Mouse (Mus musculus) CH12.LX (cell line): ENCODE data around the gene Qars. TPM values are rescaled to one million over a fixed set of nuclear protein-coding genes. Genes with fewer than 3 reads are reported as not detected.
A peak's percentile ranks its signal among the peaks of the same experiment; 100 is the strongest.

Experiments
- DNase-seq: peaks from one replicate; pipeline ENCODE4 v3.0.0-alpha.2; 2013; ENCODE audit errors: extremely low read depth
- H3K27ac ChIP-seq: 2 replicates; pipeline ENCODE4 v1.5.1; 2012; ENCODE audit warnings: low read depth, mild to moderate bottlenecking, control low read depth, moderate library complexity; ENCODE audit not compliant: insufficient read depth
- H3K27me3 ChIP-seq: replicated peaks from 2 replicates; pipeline ENCODE3; 2012; ENCODE audit warnings: inconsistent platforms
- H3K36me3 ChIP-seq, 2 experiments: replicated peaks in 1 of 2; 2 replicates each; pipeline versions ENCODE3 to v1.6.1; 2012; ENCODE audit warnings: inconsistent platforms in 1 of 2, low read length in 1 of 2, mild to moderate bottlenecking in 1 of 2, mixed read lengths in 1 of 2, moderate library complexity in 1 of 2; ENCODE audit not compliant: control insufficient read depth in 1 of 2, insufficient read depth in 1 of 2
- H3K4me1 ChIP-seq, 2 experiments: 2 replicates each; pipeline ENCODE4 v1.6.1; 2012; ENCODE audit warnings: inconsistent platforms in 1 of 2, moderate library complexity in 1 of 2; ENCODE audit not compliant: insufficient read depth in 2 of 2, control insufficient read depth in 1 of 2
- H3K4me2 ChIP-seq: 2 replicates; pipeline ENCODE4 v1.6.1; 2012; ENCODE audit warnings: low read depth, mild to moderate bottlenecking, control low read depth; ENCODE audit not compliant: poor library complexity, insufficient read depth, severe bottlenecking
- H3K4me3 ChIP-seq, 3 experiments: fragments of 150-350 bp in 1 of 3; sonication (generic) in 1 of 3; replicated peaks in 1 of 3; 2 replicates each; pipeline versions ENCODE3 to v1.5.1; 2011 to 2012; ENCODE audit warnings: low read depth in 2 of 3, low read length in 2 of 3, mild to moderate bottlenecking in 2 of 3, moderate library complexity in 2 of 3, control low read depth in 1 of 3, improper control_type of control experiment in 1 of 3, inconsistent platforms in 1 of 3, mixed read lengths in 1 of 3; ENCODE audit not compliant: poor library complexity in 1 of 3
- H3K79me2 ChIP-seq: replicated peaks from 2 replicates; pipeline ENCODE4 v1.6.1; 2012; ENCODE audit warnings: mild to moderate bottlenecking, moderate library complexity; ENCODE audit not compliant: control insufficient read depth, poor library complexity, insufficient read depth, severe bottlenecking; ENCODE audit errors: extremely low read depth
- H3K9ac ChIP-seq: 2 replicates; pipeline ENCODE4 v1.6.1; 2012; ENCODE audit warnings: low read depth, mild to moderate bottlenecking, control low read depth, moderate library complexity; ENCODE audit not compliant: insufficient read depth
- H3K9me3 ChIP-seq: replicated peaks from 2 replicates; pipeline ENCODE3; 2012; ENCODE audit warnings: low read length, inconsistent platforms, mixed read lengths
- CHD2 ChIP-seq: IDR thresholded peaks from 2 replicates; pipeline ENCODE4 v1.6.1; 2011; ENCODE audit warnings: low read length, improper control_type of control experiment
- CTCF ChIP-seq, 2 experiments: IDR thresholded peaks in 1 of 2; conservative IDR thresholded peaks in 1 of 2; 2 replicates each; pipeline ENCODE4 v1.5.1; 2011 to 2012; ENCODE audit warnings: low read depth in 2 of 2, low read length in 2 of 2, improper control_type of control experiment in 1 of 2, inconsistent platforms in 1 of 2, mild to moderate bottlenecking in 1 of 2, moderate library complexity in 1 of 2
- ELF1 ChIP-seq: IDR thresholded peaks from 2 replicates; pipeline ENCODE4 v1.6.1; 2014; ENCODE audit warnings: low read depth, mild to moderate bottlenecking, inconsistent platforms, low read length, improper control_type of control experiment
- EP300 ChIP-seq: IDR thresholded peaks from 2 replicates; pipeline ENCODE4 v1.6.1; 2011; ENCODE audit warnings: low read length, improper control_type of control experiment
- ETS1 ChIP-seq: conservative IDR thresholded peaks from 2 replicates; pipeline ENCODE4 v1.6.1; 2012; ENCODE audit warnings: low read depth, mild to moderate bottlenecking, inconsistent platforms, low read length, improper control_type of control experiment, moderate library complexity
- HCFC1 ChIP-seq: IDR thresholded peaks from 2 replicates; pipeline ENCODE4 v1.6.1; 2012; ENCODE audit warnings: low read depth, mild to moderate bottlenecking, inconsistent platforms, low read length, improper control_type of control experiment
- JUN ChIP-seq: IDR thresholded peaks from 2 replicates; pipeline ENCODE4 v1.6.1; 2011; ENCODE audit warnings: low read depth, mild to moderate bottlenecking, low read length, improper control_type of control experiment, moderate library complexity; ENCODE audit not compliant: insufficient read depth
- MAFK ChIP-seq: IDR thresholded peaks from 2 replicates; pipeline ENCODE4 v1.6.1; 2011; ENCODE audit warnings: low read length, improper control_type of control experiment; ENCODE audit not compliant: insufficient replicate concordance
- MAX ChIP-seq: IDR thresholded peaks from 2 replicates; pipeline ENCODE4 v1.6.1; 2011; ENCODE audit warnings: low read length, improper control_type of control experiment
- MAZ ChIP-seq: IDR thresholded peaks from 2 replicates; pipeline ENCODE4 v1.6.1; 2012; ENCODE audit warnings: low read depth, mild to moderate bottlenecking, inconsistent platforms, low read length, improper control_type of control experiment, moderate library complexity
- MEF2A ChIP-seq: IDR thresholded peaks from 2 replicates; pipeline ENCODE4 v1.6.1; 2014; ENCODE audit warnings: low read depth, mild to moderate bottlenecking, inconsistent platforms, low read length, improper control_type of control experiment, borderline replicate concordance
- MYC ChIP-seq: IDR thresholded peaks from 2 replicates; pipeline ENCODE4 v1.6.1; 2011; ENCODE audit warnings: low read depth, mild to moderate bottlenecking, improper control_type of control experiment, low read length
- NELFE ChIP-seq: IDR thresholded peaks from 2 replicates; pipeline ENCODE4 v1.6.1; 2011; ENCODE audit warnings: low read depth, low read length, improper control_type of control experiment
- NRF1 ChIP-seq: IDR thresholded peaks from 2 replicates; pipeline ENCODE4 v1.6.1; 2014; ENCODE audit warnings: low read depth, mild to moderate bottlenecking, inconsistent platforms, low read length, improper control_type of control experiment, moderate library complexity
- PAX5 ChIP-seq: IDR thresholded peaks from 2 replicates; pipeline ENCODE4 v1.6.1; 2012; ENCODE audit warnings: low read length, inconsistent platforms, mixed read lengths
- POLR2A ChIP-seq: IDR thresholded peaks from 2 replicates; pipeline ENCODE4 v1.6.1; 2011; ENCODE audit warnings: low read depth, mild to moderate bottlenecking, improper control_type of control experiment, low read length
- POLR2AphosphoS2 ChIP-seq: IDR thresholded peaks from 2 replicates; pipeline ENCODE4 v1.6.1; 2011; ENCODE audit warnings: low read depth, low read length, improper control_type of control experiment
- RAD21 ChIP-seq: IDR thresholded peaks from 2 replicates; pipeline ENCODE4 v1.6.1; 2011; ENCODE audit warnings: low read depth, mild to moderate bottlenecking, low read length, improper control_type of control experiment, moderate library complexity
- RCOR1 ChIP-seq: conservative IDR thresholded peaks from 2 replicates; pipeline ENCODE4 v1.6.1; 2012; ENCODE audit warnings: low read depth, mild to moderate bottlenecking, inconsistent platforms, low read length, improper control_type of control experiment
- SIN3A ChIP-seq: IDR thresholded peaks from 2 replicates; pipeline ENCODE4 v1.6.1; 2012; ENCODE audit warnings: low read length, improper control_type of control experiment, inconsistent platforms
- TBP ChIP-seq: conservative IDR thresholded peaks from 2 replicates; pipeline ENCODE4 v1.6.1; 2011; ENCODE audit warnings: low read depth, low read length, improper control_type of control experiment
- UBTF ChIP-seq: IDR thresholded peaks from 2 replicates; pipeline ENCODE4 v1.6.1; 2012; ENCODE audit warnings: low read depth, mild to moderate bottlenecking, inconsistent platforms, low read length, improper control_type of control experiment, moderate library complexity
- USF2 ChIP-seq: conservative IDR thresholded peaks from 2 replicates; pipeline ENCODE4 v1.6.1; 2011; ENCODE audit warnings: low read depth, low read length, improper control_type of control experiment
- ZKSCAN1 ChIP-seq: IDR thresholded peaks from 2 replicates; pipeline ENCODE4 v1.6.1; 2012; ENCODE audit warnings: low read depth, inconsistent platforms, low read length, improper control_type of control experiment, borderline replicate concordance
- ZMIZ1 ChIP-seq: IDR thresholded peaks from 2 replicates; pipeline ENCODE4 v1.6.1; 2012; ENCODE audit warnings: low read depth, mild to moderate bottlenecking, inconsistent platforms, low read length, improper control_type of control experiment
- dilution Hi-C: fragments of 300-500 bp; cut with MboI; formaldehyde crosslinking; loops from 2 replicates; pipeline ENCODE4 v1.14.3; 2020; ENCODE audit warnings: low sequenced_read_pairs; ENCODE audit not compliant: extremely low pct_unique_long_range_greater_than_20kb, extremely low pct_ligation_motif_present
- in situ Hi-C: fragments of 300-500 bp; cut with MboI; formaldehyde crosslinking; loops from 3 replicates; pipeline ENCODE4 v1.14.3; 2019; ENCODE audit warnings: low sequenced_read_pairs, low pct_ligation_motif_present, low pct_unique_long_range_greater_than_20kb, mixed read lengths
- polyA plus RNA-seq: library from polyadenylated mRNA; unstranded; fragments of >175 nt; gene quantifications from 2 replicates; pipeline ENCODE4 v1.2.1, GENCODE M21; 2012; ENCODE audit warnings: low read depth; ENCODE audit not compliant: insufficient read length
- total RNA-seq, 2 experiments: library from RNA; depleted of rRNA; stranded (reverse); fragments of 300-350 nt in 1 of 2; fragments of >200 nt in 1 of 2; gene quantifications; 2 replicates each; pipeline ENCODE4 v1.2.3; 2012 to 2014

Gene Qars
- total and polyA plus RNA-seq, 3 experiments: 229 to 322 (median 293) TPM

GRCm38 (mm10) chr9:108546875-108547274, 39.4 kb downstream of the Qars start:
- TF ChIP-seq PAX5: no peak
- TF ChIP-seq MEF2A: no peak
- TF ChIP-seq, all 38 proteins: peak for 0
- no peaks in the 10 kb centered on the region for H3K4me1 ChIP-seq
- no peaks in the 10 kb centered on the region for H3K9me3 ChIP-seq
- DNase-seq: no peak
- dilution Hi-C loops (no loop called here), in situ Hi-C loops (no loop called here)
- peaks cover 30% of the 10 kb centered on the region for H3K79me2 ChIP-seq
- H3K27ac ChIP-seq: no peak overlapping the region
- peaks cover 69 to 85% of the 10 kb centered on the region in 2 experiments for H3K36me3 ChIP-seq
- no peak overlapping the region for H3K9ac ChIP-seq
- no peak overlapping the region for H3K4me3 ChIP-seq
- no peaks in the 10 kb centered on the region for H3K27me3 ChIP-seq
- H3K4me2 ChIP-seq: no peak overlapping the region

GRCm38 (mm10) chr9:108559169-108559568, 51.7 kb downstream of the Qars start:
- DNase-seq: no peak
- dilution Hi-C loops: no loop called here
- H3K27me3 ChIP-seq: no peaks in the 10 kb centered on the region
- in situ Hi-C loops: no loop called here
- no peak overlapping the region for H3K27ac ChIP-seq
- no peak overlapping the region for H3K9ac ChIP-seq
- TF ChIP-seq JUN: no peak
- no peak for TF ChIP-seq USF2
- no peak for TF ChIP-seq NELFE
- peaks cover 59 to 79% of the 10 kb centered on the region in 2 experiments for H3K36me3 ChIP-seq
- H3K79me2 ChIP-seq: peaks cover 20% of the 10 kb centered on the region
- no peak overlapping the region for H3K4me3 ChIP-seq
- H3K4me1 ChIP-seq: peaks cover 10 to 30% of the 10 kb centered on the region in 2 experiments
- H3K4me2 ChIP-seq: no peak overlapping the region
- H3K9me3 ChIP-seq: no peaks in the 10 kb centered on the region

- DNase-seq: peak; percentile 97
- peaks cover 62 to 79% of the 10 kb centered on the region in 2 experiments for H3K36me3 ChIP-seq
- dilution Hi-C loops: no loop called here
- TF ChIP-seq NRF1 (peak; percentile 54), POLR2A (peak; percentile 97), USF2 (peak; percentile 58), ELF1 (no peak; the same call in 1 of the 2 replicates), CHD2 (no peak), EP300 (no peak), CTCF (conservative IDR thresholded peaks at IDR 0.05 in 1 of 2, IDR thresholded peaks at IDR 0.05 in 1 of 2; ENCODE audit: low read depth in 2 of 2, low read length in 2 of 2) (no peak), MEF2A (no peak; the same call in 1 of the 2 replicates), UBTF (no peak), SIN3A (peak; percentile 85; the same call in 1 of the 2 replicates), PAX5 (no peak), RCOR1 (no peak), MAFK (no peak), MYC (peak; percentile 97), ZMIZ1 (peak; percentile 89), NELFE (peak; percentile 93; the same call in 1 of the 2 replicates), RAD21 (no peak), MAX (peak; percentile 99), ETS1 (no peak), TBP (peak; percentile 79), HCFC1 (peak; percentile 66), ZKSCAN1 (no peak), POLR2AphosphoS2 (peak; percentile 96), MAZ (no peak)
Observed at GRCm38 (mm10) chr9:108560227-108560841, 52.8 kb downstream of the Qars start, which contains the start of gene Impdh2. Impdh2 (plus strand) TSS chr9:108560286.

More at GRCm38 (mm10) chr9:108560227-108560841, 52.8 kb downstream of the Qars start, which contains the start of gene Impdh2:
- H3K9me3 ChIP-seq: no peaks in the 10 kb centered on the region
- peaks cover 10 to 41% of the 10 kb centered on the region in 2 experiments for H3K4me1 ChIP-seq
- H3K79me2 ChIP-seq: peaks cover 20% of the 10 kb centered on the region
- peak within 1 kb of the TSS; percentile 79 for H3K4me2 ChIP-seq
- H3K9ac ChIP-seq: peak within 1 kb of the TSS; percentile 79
- in situ Hi-C loops: no loop called here
- H3K27me3 ChIP-seq: no peaks in the 10 kb centered on the region
- H3K27ac ChIP-seq: peak within 1 kb of the TSS; percentile 37; the same call in 1 of the 2 replicates
- H3K4me3 ChIP-seq: peak within 1 kb of the TSS; percentile 79 to 99 (median 84)
